Mouse (Mus musculus): Measurements from ENCODE around the gene Gm21876. TPM values are rescaled to one million over a fixed set of nuclear protein-coding genes. Genes with fewer than 3 reads are reported as not detected.

The Gm21876 gene
- not detected for total RNA-seq (2023)

GRCm38 (mm10) chrX:21175553-21175952 lies at the start of gene Gm21876:
Gene Gm21876 (minus strand): TSS chrX:21175653.

Other genes starting within 250 kb of the Gm21876 start
- 100 to 1,000 TPM; 228 to 255 TPM for gene Cfp, start 244.1 kb downstream of the Gm21876 start, total RNA-seq (2023)
- 10 to 100 TPM; 11.3 to 13.0 TPM for gene Elk1, start 225.0 kb downstream of the Gm21876 start, total RNA-seq (2023)
- 10 to 100 TPM; 20.3 to 25.0 TPM for gene Uxt, start 213.6 kb downstream of the Gm21876 start, total RNA-seq (2023)
- gene Zfp182, start 113.3 kb downstream of the Gm21876 start, total RNA-seq (2023): 10 to 100 TPM; 11.4 to 12.8 TPM
- not detected for gene Spaca5, start 107.2 kb downstream of the Gm21876 start, total RNA-seq (2023)
- under 1 TPM in 1 of 2 experiments, not detected in 1; 0.07 TPM for gene Zfp300, start 86.1 kb downstream of the Gm21876 start, total RNA-seq (2023)
- gene Ssxa1, start 59.8 kb downstream of the Gm21876 start, total RNA-seq (2023): not detected

All from neutrophil, adult 59 days (primary cell).